Mouse (Mus musculus): ENCODE data around the gene Nrp1. TPM values are rescaled to one million over a fixed set of nuclear protein-coding genes. Genes with fewer than 3 reads are reported as not detected.
A peak's percentile ranks its signal among the peaks of the same experiment; 100 is the strongest.

Nrp1 gene
- polyA plus RNA-seq, 1 experiment from 2014 or later = 133 TPM

- H3K9me3 ChIP-seq = no peaks in the 10 kb centered on the region
- no peak overlapping the region for H3K4me2 ChIP-seq
- no peak for ATAC-seq (ENCODE audit: borderline replicate concordance, extremely low read depth, low FRiP score, low TSS enrichment)
- no peaks in the 10 kb centered on the region for H3K36me3 ChIP-seq
- no peaks in the 10 kb centered on the region for H3K4me1 ChIP-seq
- H3K27ac ChIP-seq = no peak overlapping the region
- 42% methylated on average over 15 of the region's 15 CpGs for WGBS
- no peak overlapping the region for H3K9ac ChIP-seq
- H3K4me3 ChIP-seq = no peak overlapping the region
- no peaks in the 10 kb centered on the region for H3K27me3 ChIP-seq
Observed at GRCm38 (mm10) chr8:128551421-128552139, 193.2 kb downstream of the Nrp1 start.

MicroRNAs within 50 kb of the gene (microRNA counts, 519-probe panel; counts per million panel counts)
- microRNA mmu-miR-1903 = 1,960 counts per million, percentile 16 among the panel's probes with 10 or more counts

Small RNA genes lying within 50 kb of the gene (microRNA-seq; reads per million reads assigned to microRNA genes)
- 0.56 reads per million for gene Mir1903

All from lung, embryonic 15.5 days (tissue).